Mouse (Mus musculus): ENCODE measurements at regions not wholly inside any gene's neighbourhood (a gene's known extent, or its start where the extent isn't known, plus 50 kb on each side); places are given as distances from the start of the nearest gene placed in this dataset.

- 79% methylated on average over 2 of the region's 2 CpGs for WGBS
- Histone ChIP-seq H3K27ac (no peak overlapping the region), H3K4me1 (peaks cover 3% of the 10 kb centered on the region; the same call in 1 of the 2 replicates), H3K27me3 (no peaks in the 10 kb centered on the region), H3K4me3 (no peak overlapping the region), H3K9me3 (no peaks in the 10 kb centered on the region), H3K36me3 (no peaks in the 10 kb centered on the region), H3K4me2 (no peak overlapping the region), H3K9ac (no peak overlapping the region)
- ATAC-seq (ENCODE audit: insufficient number of reproducible peaks, insufficient read depth, low FRiP score, low TSS enrichment, low read depth): no peak
Observed at GRCm38 (mm10) chr15:51203351-51203750, 2681.4 kb upstream of the Gm7489 start.

GRCm38 (mm10) chr15:51206050-51206449, 2678.7 kb upstream of the Gm7489 start:
- Histone ChIP-seq H3K4me1 (peaks cover 3% of the 10 kb centered on the region; the same call in 1 of the 2 replicates), H3K27me3 (no peaks in the 10 kb centered on the region), H3K9ac (no peak overlapping the region), H3K4me3 (no peak overlapping the region), H3K36me3 (no peaks in the 10 kb centered on the region), H3K4me2 (no peak overlapping the region), H3K9me3 (no peaks in the 10 kb centered on the region), H3K27ac (no peak overlapping the region)
- no peak for ATAC-seq (ENCODE audit: insufficient number of reproducible peaks, insufficient read depth, low FRiP score, low TSS enrichment, low read depth)
- 62% methylated on average over 3 of the region's 3 CpGs for WGBS

- no peak for ATAC-seq (ENCODE audit: insufficient number of reproducible peaks, insufficient read depth, low FRiP score, low TSS enrichment, low read depth)
- Histone ChIP-seq H3K9ac (no peak overlapping the region), H3K27me3 (no peaks in the 10 kb centered on the region), H3K9me3 (no peaks in the 10 kb centered on the region), H3K27ac (no peak overlapping the region), H3K36me3 (no peaks in the 10 kb centered on the region), H3K4me1 (peaks cover 3% of the 10 kb centered on the region; the same call in 1 of the 2 replicates), H3K4me3 (no peak overlapping the region), H3K4me2 (no peak overlapping the region)
- WGBS: 80% methylated on average over 2 of the region's 2 CpGs
Observed at GRCm38 (mm10) chr15:51206773-51207172, 2677.9 kb upstream of the Gm7489 start.

DNA sequence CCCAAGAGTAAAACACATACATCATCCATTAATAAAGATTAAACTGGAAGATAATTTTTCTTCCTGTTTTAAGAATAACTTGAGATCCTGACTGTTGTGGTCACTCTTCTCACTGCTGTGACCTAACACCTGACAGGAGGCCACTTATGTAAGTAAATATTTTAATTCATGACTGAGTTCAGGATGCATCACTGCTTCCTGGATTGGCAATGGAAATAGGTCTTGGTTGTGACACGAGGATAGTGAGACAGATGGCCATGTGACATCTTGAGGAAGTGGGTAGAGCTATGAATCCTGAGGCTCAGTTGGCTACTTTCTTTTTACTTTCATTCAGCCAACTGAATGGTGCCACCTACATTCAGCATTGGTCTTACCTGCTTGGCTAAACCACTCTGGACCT, 2649.8 kb upstream of the Gm7489 start:
- no peak overlapping the region for H3K27ac ChIP-seq
- H3K4me2 ChIP-seq: no peak overlapping the region
- no peak overlapping the region for H3K4me3 ChIP-seq
- no peaks in the 10 kb centered on the region for H3K27me3 ChIP-seq
- no peaks in the 10 kb centered on the region for H3K36me3 ChIP-seq
- no peak overlapping the region for H3K9ac ChIP-seq
- no peaks in the 10 kb centered on the region for H3K9me3 ChIP-seq
- WGBS: 82% methylated on average over 1 of the region's 1 CpGs
- no peaks in the 10 kb centered on the region for H3K4me1 ChIP-seq
- no peak for ATAC-seq (ENCODE audit: insufficient number of reproducible peaks, insufficient read depth, low FRiP score, low TSS enrichment, low read depth)

DNA sequence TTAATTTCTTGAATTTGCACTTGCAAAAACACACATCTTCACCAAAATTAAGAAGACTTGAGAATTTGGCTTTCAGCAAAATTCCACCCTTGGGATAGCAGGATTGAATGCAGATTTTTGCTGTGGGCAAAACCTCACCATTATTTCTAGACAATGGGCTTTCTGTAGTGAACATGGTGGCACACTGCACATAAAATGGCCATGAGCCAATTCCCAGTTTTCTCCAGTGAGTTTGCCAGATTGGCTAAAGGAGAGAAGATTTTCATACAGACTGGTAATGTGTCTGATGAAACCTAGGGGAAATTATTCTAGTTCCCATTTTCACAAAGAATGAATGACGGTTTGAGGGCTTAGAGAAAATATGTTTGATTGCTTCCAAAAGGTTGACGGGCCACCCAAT, 2640.1 kb upstream of the Gm7489 start:
- Histone ChIP-seq H3K4me1 (no peaks in the 10 kb centered on the region), H3K27me3 (no peaks in the 10 kb centered on the region), H3K36me3 (no peaks in the 10 kb centered on the region), H3K4me2 (no peak overlapping the region), H3K9ac (no peak overlapping the region), H3K27ac (no peak overlapping the region), H3K4me3 (no peak overlapping the region), H3K9me3 (no peaks in the 10 kb centered on the region)
- no peak for ATAC-seq (ENCODE audit: insufficient number of reproducible peaks, insufficient read depth, low FRiP score, low TSS enrichment, low read depth)
- 85% methylated on average over 2 of the region's 2 CpGs for WGBS

GRCm38 (mm10) chr15:51247259-51247658, 2637.4 kb upstream of the Gm7489 start:
- no peak overlapping the region for H3K9ac ChIP-seq
- H3K9me3 ChIP-seq: no peaks in the 10 kb centered on the region
- H3K27ac ChIP-seq: no peak overlapping the region
- ATAC-seq (ENCODE audit: insufficient number of reproducible peaks, insufficient read depth, low FRiP score, low TSS enrichment, low read depth): no peak
- H3K4me3 ChIP-seq: no peak overlapping the region
- H3K36me3 ChIP-seq: no peaks in the 10 kb centered on the region
- H3K27me3 ChIP-seq: no peaks in the 10 kb centered on the region
- no peaks in the 10 kb centered on the region for H3K4me1 ChIP-seq
- no peak overlapping the region for H3K4me2 ChIP-seq
- 55% methylated on average over 5 of the region's 5 CpGs for WGBS

- Histone ChIP-seq H3K36me3 (no peaks in the 10 kb centered on the region), H3K27me3 (no peaks in the 10 kb centered on the region), H3K9ac (no peak overlapping the region), H3K4me1 (no peaks in the 10 kb centered on the region), H3K27ac (no peak overlapping the region), H3K9me3 (no peaks in the 10 kb centered on the region), H3K4me2 (no peak overlapping the region), H3K4me3 (no peak overlapping the region)
- ATAC-seq (ENCODE audit: insufficient number of reproducible peaks, insufficient read depth, low FRiP score, low TSS enrichment, low read depth): no peak
- WGBS: 55% methylated on average over 8 of the region's 8 CpGs
Observed at GRCm38 (mm10) chr15:51248034-51248788, 2636.5 kb upstream of the Gm7489 start.

- Histone ChIP-seq H3K27me3 (no peaks in the 10 kb centered on the region), H3K4me3 (no peak overlapping the region), H3K36me3 (no peaks in the 10 kb centered on the region), H3K9ac (no peak overlapping the region), H3K9me3 (no peaks in the 10 kb centered on the region), H3K4me1 (no peaks in the 10 kb centered on the region), H3K27ac (no peak overlapping the region), H3K4me2 (no peak overlapping the region)
- ATAC-seq (ENCODE audit: insufficient number of reproducible peaks, insufficient read depth, low FRiP score, low TSS enrichment, low read depth): no peak
- 86% methylated on average over 5 of the region's 5 CpGs for WGBS
Observed at GRCm38 (mm10) chr15:51248789-51249040, 2636.0 kb upstream of the Gm7489 start.

DNA sequence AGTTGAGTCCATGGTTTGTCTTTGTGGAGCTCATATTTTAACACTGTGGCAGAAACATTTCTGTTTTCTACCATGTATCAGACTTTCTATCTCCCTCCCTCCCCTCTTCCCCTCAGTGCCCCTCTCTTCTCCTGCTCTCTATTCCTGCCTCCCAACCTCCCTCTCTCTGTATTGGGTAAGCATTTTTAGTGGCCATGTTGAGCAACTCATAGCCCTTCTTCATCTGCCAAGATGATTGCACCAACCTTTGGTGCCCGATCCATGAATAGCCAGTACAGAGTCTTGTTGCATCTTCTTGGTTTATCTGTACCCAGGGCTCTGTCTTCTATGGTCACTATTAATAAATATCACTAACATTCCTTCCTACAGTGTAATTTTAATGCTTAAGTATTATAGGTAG, 2630.6 kb upstream of the Gm7489 start:
- H3K4me2 ChIP-seq: no peak overlapping the region
- ATAC-seq (ENCODE audit: insufficient number of reproducible peaks, insufficient read depth, low FRiP score, low TSS enrichment, low read depth): no peak
- no peaks in the 10 kb centered on the region for H3K9me3 ChIP-seq
- no peak overlapping the region for H3K27ac ChIP-seq
- no peak overlapping the region for H3K4me3 ChIP-seq
- no peaks in the 10 kb centered on the region for H3K36me3 ChIP-seq
- no peak overlapping the region for H3K9ac ChIP-seq
- no peaks in the 10 kb centered on the region for H3K4me1 ChIP-seq
- no peaks in the 10 kb centered on the region for H3K27me3 ChIP-seq
- 95% methylated on average over 1 of the region's 1 CpGs for WGBS

- H3K4me1 ChIP-seq: no peaks in the 10 kb centered on the region
- H3K36me3 ChIP-seq: no peaks in the 10 kb centered on the region
- H3K27me3 ChIP-seq: no peaks in the 10 kb centered on the region
- no peaks in the 10 kb centered on the region for H3K9me3 ChIP-seq
- H3K4me3 ChIP-seq: no peak overlapping the region
- no peak for ATAC-seq (ENCODE audit: insufficient number of reproducible peaks, insufficient read depth, low FRiP score, low TSS enrichment, low read depth)
- H3K4me2 ChIP-seq: no peak overlapping the region
- no peak overlapping the region for H3K9ac ChIP-seq
- H3K27ac ChIP-seq: no peak overlapping the region
Observed at GRCm38 (mm10) chr15:51255203-51255615, 2629.5 kb upstream of the Gm7489 start.

GRCm38 (mm10) chr15:51256681-51257080, 2628.0 kb upstream of the Gm7489 start:
- no peak for ATAC-seq (ENCODE audit: insufficient number of reproducible peaks, insufficient read depth, low FRiP score, low TSS enrichment, low read depth)
- no peak overlapping the region for H3K4me2 ChIP-seq
- no peaks in the 10 kb centered on the region for H3K4me1 ChIP-seq
- no peak overlapping the region for H3K9ac ChIP-seq
- H3K27ac ChIP-seq: no peak overlapping the region
- WGBS: 56% methylated on average over 3 of the region's 3 CpGs
- H3K36me3 ChIP-seq: no peaks in the 10 kb centered on the region
- no peaks in the 10 kb centered on the region for H3K9me3 ChIP-seq
- no peak overlapping the region for H3K4me3 ChIP-seq
- H3K27me3 ChIP-seq: no peaks in the 10 kb centered on the region

DNA sequence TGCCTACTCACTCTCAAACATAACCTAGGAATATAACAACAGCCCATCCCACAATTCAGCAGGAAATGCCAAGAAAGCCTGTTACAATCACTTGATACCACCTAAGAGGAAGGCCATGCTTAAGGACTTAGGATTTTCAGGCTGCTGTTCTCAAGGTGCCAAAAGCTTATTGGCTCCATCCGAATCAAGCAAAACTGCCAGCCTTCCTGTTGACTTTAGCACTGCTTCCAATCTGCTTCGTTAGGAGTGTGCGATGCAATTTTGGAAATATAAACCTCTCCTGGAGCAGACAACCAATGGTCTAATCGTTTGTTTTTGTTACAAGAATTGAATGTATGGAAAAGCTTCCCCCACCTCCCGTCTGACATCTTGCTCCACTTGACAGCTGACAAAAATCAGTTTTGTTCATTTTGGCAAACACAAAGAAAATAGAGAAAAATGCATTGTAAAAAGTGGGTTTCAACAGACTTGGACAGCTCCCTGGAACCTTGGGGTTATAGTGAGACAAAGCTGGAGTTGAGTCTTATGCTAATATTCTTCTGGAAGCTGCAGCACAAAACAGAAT, 2620.0 kb upstream of the Gm7489 start:
- Histone ChIP-seq H3K4me2 (0 out of 2 replicates have a peak overlapping the region, but pooled peaks have one; percentile 1), H3K36me3 (no peaks in the 10 kb centered on the region), H3K9ac (no peak overlapping the region), H3K4me3 (no peak overlapping the region), H3K27me3 (no peaks in the 10 kb centered on the region), H3K27ac (no peak overlapping the region), H3K4me1 (peaks cover 6% of the 10 kb centered on the region; the same call in 1 of the 2 replicates), H3K9me3 (no peaks in the 10 kb centered on the region)
- 56% methylated on average over 5 of the region's 5 CpGs for WGBS
- no peak for ATAC-seq (ENCODE audit: insufficient number of reproducible peaks, insufficient read depth, low FRiP score, low TSS enrichment, low read depth)

Data from embryonic facial prominence, embryonic 13.5 days (tissue).